In genomic region chr6:87712311-87712710, GRCm38 (mm10) we compare ENCODE assay signal across 23 mouse cellular contexts. TPM values are rescaled to one million over a fixed set of nuclear protein-coding genes. Genes with fewer than 3 reads are reported as not detected.
DNase-seq lines count a peak whose midpoint lies in the region; TF ChIP-seq lines count a peak whose summit lies in the region.
"Had no signal": no experiment of that assay in that cellular context is flagged by ENCODE, and none has a peak within 500 bp of the region (broad histone marks: within the 10 kb centered on the region; RNA-seq: fewer than 3 reads in every experiment).

No protein-coding gene starts in this region.

- no peaks in the 10 kb centered on the region for H3K27me3 ChIP-seq in C2C12 (ENCODE audit: control insufficient read depth, insufficient read depth, insufficient read length)
- H3K27me3 ChIP-seq: Patski had no signal

- no peak overlapping the region for H3ac ChIP-seq in C2C12 (ENCODE audit: control insufficient read depth, insufficient read length, low read depth)

- no peak for TF ChIP-seq CTCF in C2C12 (IDR thresholded peaks at IDR 0.05; ENCODE audit: control insufficient read depth, insufficient read depth, insufficient read length)

- no peaks in the 10 kb centered on the region for H3K36me3 ChIP-seq in C2C12 (ENCODE audit: control insufficient read depth, insufficient read depth)
- H3K36me3 ChIP-seq: G1E had no signal

- H3K79me2 ChIP-seq in C2C12 (ENCODE audit: control insufficient read depth, insufficient read depth): no peaks in the 10 kb centered on the region

- DNase-seq in heart, adult 11 months: peak; percentile 29
- DNase-seq in heart, postnatal 4 days: no peak
- DNase-seq in 3T3-L1 (ENCODE audit: low read depth, low spot score): peak; percentile 46
- no peak for DNase-seq in retina, embryonic 14.5 days (ENCODE audit: low spot score)
- DNase-seq in adrenal gland, adult (ENCODE audit: inconsistent age in 2 of 2, low spot score in 1 of 2): no peak
- DNase-seq: adrenal gland, adult 2 months; adrenal gland, adult 8-10 months; adrenal gland, postnatal 10 days; adrenal gland, postnatal 14 days; adrenal gland, postnatal 25 days; adrenal gland, postnatal 36 days; B cell, adult 2 months; cerebellum, adult 11 months; cerebellum, adult 11-12 months; cerebellum, adult 18-20 months; cerebellum, adult 2 months; cerebellum, adult 8-10 months; cerebellum, adult 9-10 months had no signal

- H3K79me3 ChIP-seq in C2C12 (ENCODE audit: low read depth): no peaks in the 10 kb centered on the region

- no peak overlapping the region for H3K4me3 ChIP-seq in C2C12 (ENCODE audit: insufficient read depth, poor library complexity, severe bottlenecking)

TF ChIP-seq in C2C12, 6 proteins besides CTCF, POLR2A, EP300 and RAD21:
- TF ChIP-seq MYOD1 (IDR thresholded peaks at IDR 0.05; ENCODE audit: control insufficient read depth, insufficient read length, low read depth) (no peak), FOSL1 (IDR thresholded peaks at IDR 0.05; ENCODE audit: insufficient read depth, low read length, poor library complexity, severe bottlenecking) (peak; percentile 56), MYOG (IDR thresholded peaks at IDR 0.05; ENCODE audit: control insufficient read depth, extremely low read depth, insufficient read length) (no peak), CEBPB (IDR thresholded peaks at IDR 0.05; ENCODE audit: low read depth) (peak; percentile 59), USF1 (IDR thresholded peaks at IDR 0.05; ENCODE audit: low read depth) (no peak)

RNA-seq across cellular contexts. Expression of gene Efcc1, which starts 18.4 kb away (rescaled TPM):
- total RNA-seq in heart, postnatal 4 days (2021): 1 to 10 TPM; 1.5 to 2.4 TPM
- 0.05 TPM for polyA plus RNA-seq in C2C12 (2012; fragmentation: generic; extraction: Trizol)
- total RNA-seq: CH12.LX, ES-E14 had no signal
- polyA plus RNA-seq: G1E had no signal

RNA-seq across cellular contexts. Expression of gene Aplf, which starts 40.3 kb away (rescaled TPM):
- total RNA-seq in heart, postnatal 4 days (2021): 1 to 10 TPM; 2.7 to 3.1 TPM
- polyA plus RNA-seq in C2C12 (2012; fragmentation: generic; extraction: Trizol): 5.8 TPM

Comparison
In these comparisons a context has a peak if more than half of its experiments do, and no peak if none do; other contexts are left out.
1. DNase-seq: peak in heart, adult 11 months (single experiment) and 3T3-L1 (single experiment); none in heart, postnatal 4 days (single experiment), retina, embryonic 14.5 days (single experiment) and adrenal gland, adult (0 of 2).